Mouse (Mus musculus): ENCODE results near the gene S1pr5. TPM values are rescaled to one million over a fixed set of nuclear protein-coding genes. Genes with fewer than 3 reads are reported as not detected.
A peak's percentile ranks its signal among the peaks of the same experiment; 100 is the strongest.

S1pr5 gene
- total and polyA plus RNA-seq, 3 experiments: not detected

GRCm38 (mm10) chr9:21265000-21265561 is 16.8 kb upstream of the S1pr5 start, which contains the start of gene Atg4d (continued):
- no peak for TF ChIP-seq MAZ (IDR thresholded peaks at IDR 0.05; ENCODE audit: low read depth, low read length)
- no peak for TF ChIP-seq JUND (conservative IDR thresholded peaks at IDR 0.05; ENCODE audit: low read depth, low read length)
- TF ChIP-seq IRF4 (IDR thresholded peaks at IDR 0.05; ENCODE audit: low read depth, low read length): peak; percentile 17; the same call in 1 of the 2 replicates
- TF ChIP-seq USF2 (conservative IDR thresholded peaks at IDR 0.05; ENCODE audit: low read depth, low read length): no peak
- TF ChIP-seq GABPA (IDR thresholded peaks at IDR 0.05; ENCODE audit: insufficient replicate concordance, low read depth, low read length): no peak
- peak; percentile 97 for TF ChIP-seq NELFE (IDR thresholded peaks at IDR 0.05; ENCODE audit: low read depth, low read length)
- no peak for TF ChIP-seq SMC3 (IDR thresholded peaks at IDR 0.05; ENCODE audit: low read depth, low read length)
- no peak for TF ChIP-seq E2F4 (IDR thresholded peaks at IDR 0.05; ENCODE audit: insufficient replicate concordance, low read depth, low read length)
- no peak for TF ChIP-seq ZKSCAN1 (IDR thresholded peaks at IDR 0.05; ENCODE audit: borderline replicate concordance, low read depth, low read length)
- TF ChIP-seq POLR2AphosphoS2 (IDR thresholded peaks at IDR 0.05; ENCODE audit: low read depth, low read length): peak; percentile 58; the same call in 1 of the 2 replicates
- no peak for TF ChIP-seq MEF2A (IDR thresholded peaks at IDR 0.05; ENCODE audit: borderline replicate concordance, low read depth, low read length)
- TF ChIP-seq NRF1 (IDR thresholded peaks at IDR 0.05; ENCODE audit: low read depth, low read length): peak; percentile 99
- 0 out of 2 replicates have a peak, but pooled peaks have one; percentile 5 for TF ChIP-seq MAX (IDR thresholded peaks at IDR 0.05; ENCODE audit: low read length)
- TF ChIP-seq MAFK (IDR thresholded peaks at IDR 0.05; ENCODE audit: insufficient replicate concordance, low read length): no peak
- TF ChIP-seq POLR2A (IDR thresholded peaks at IDR 0.05; ENCODE audit: low read depth, low read length): peak; percentile 98

GRCm38 (mm10) chr9:21264272-21264999 is 16.2 kb upstream of the S1pr5 start:
- H3K4me1 ChIP-seq (ENCODE audit: control insufficient read depth in 1 of 2, insufficient read depth in 2 of 2): peaks cover 0 to 27% of the 10 kb centered on the region in 2 experiments; a peak in 3 of 4 replicates
- dilution Hi-C loops (cut with MboI; ENCODE audit: extremely low pct_ligation_motif_present, extremely low pct_unique_long_range_greater_than_20kb, low sequenced_read_pairs): no loop called here

More at GRCm38 (mm10) chr9:21264272-21264999, 16.2 kb upstream of the S1pr5 start:
- Histone ChIP-seq H3K79me2 (replicated peaks; ENCODE audit: control insufficient read depth, extremely low read depth, insufficient read depth, poor library complexity, severe bottlenecking) (peaks cover 6% of the 10 kb centered on the region), H3K9ac (ENCODE audit: insufficient read depth, low read depth) (peak overlapping the region; percentile 32), H3K27me3 (replicated peaks) (no peaks in the 10 kb centered on the region), H3K27ac (ENCODE audit: insufficient read depth, low read depth) (peak overlapping the region; percentile 83), H3K9me3 (replicated peaks; ENCODE audit: low read length) (no peaks in the 10 kb centered on the region), H3K4me2 (ENCODE audit: insufficient read depth, low read depth, poor library complexity, severe bottlenecking) (peak overlapping the region; percentile 44), H3K4me3 (replicated peaks in 1 of 3; ENCODE audit: low read depth in 2 of 3, low read length in 2 of 3, poor library complexity in 1 of 3) (peak overlapping the region; percentile 30 to 86 (median 36)), H3K36me3 (replicated peaks in 1 of 2; ENCODE audit: control insufficient read depth in 1 of 2, insufficient read depth in 1 of 2, low read length in 1 of 2) (peaks cover 10 to 27% of the 10 kb centered on the region in 2 experiments)
- peak; percentile 51 for DNase-seq (ENCODE audit: extremely low read depth)
- TF ChIP-seq ZMIZ1 (IDR thresholded peaks at IDR 0.05; ENCODE audit: low read depth, low read length) (no peak), SIN3A (IDR thresholded peaks at IDR 0.05; ENCODE audit: low read length) (no peak), MYC (IDR thresholded peaks at IDR 0.05; ENCODE audit: low read depth, low read length) (0 out of 2 replicates have a peak, but pooled peaks have one; percentile 9), CHD2 (IDR thresholded peaks at IDR 0.05; ENCODE audit: low read length) (no peak), CHD1 (IDR thresholded peaks at IDR 0.05; ENCODE audit: low read depth, low read length) (no peak), TBP (conservative IDR thresholded peaks at IDR 0.05; ENCODE audit: low read depth, low read length) (peak; percentile 67; the same call in 1 of the 2 replicates), UBTF (IDR thresholded peaks at IDR 0.05; ENCODE audit: low read depth, low read length) (no peak), BHLHE40 (IDR thresholded peaks at IDR 0.05; ENCODE audit: low read depth, low read length) (peak; percentile 81)
- in situ Hi-C loops (cut with MboI; ENCODE audit: low pct_ligation_motif_present, low pct_unique_long_range_greater_than_20kb, low sequenced_read_pairs): no loop called here

Data from CH12.LX (cell line).